Mouse (Mus musculus): ENCODE data around the gene Pde10a. TPM values are rescaled to one million over a fixed set of nuclear protein-coding genes. Genes with fewer than 3 reads are reported as not detected.

Pde10a gene
- polyA plus RNA-seq, 1 experiment, result 3.9 TPM

DNA sequence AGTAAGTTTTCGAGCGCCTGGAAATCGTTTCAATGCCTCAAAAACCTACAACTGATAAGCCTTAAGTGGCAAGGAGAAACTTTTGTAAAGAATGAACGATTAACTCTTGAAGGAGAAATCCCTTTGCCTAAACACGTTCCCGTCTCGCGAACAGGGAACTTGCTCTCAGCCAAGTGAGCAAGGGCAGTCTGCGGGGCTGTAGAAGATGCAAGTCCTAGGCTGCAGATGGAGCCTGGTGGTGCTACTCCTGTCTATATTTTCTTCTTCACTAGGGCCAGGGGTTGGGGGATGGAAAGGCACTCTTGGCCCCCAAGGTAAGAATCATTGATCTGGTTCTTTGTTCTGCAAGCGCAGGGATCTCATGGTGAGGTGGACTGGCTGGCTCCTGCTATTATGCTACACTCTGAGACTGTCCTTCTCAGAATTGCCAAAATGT lies 274.1 kb downstream of the Pde10a start:
- Histone ChIP-seq H3K36me3 (replicated peaks; ENCODE audit: low read length) (no peaks in the 10 kb centered on the region), H3K4me3 (replicated peaks) (peak overlapping the region; percentile 33), H3K9me3 (no peaks in the 10 kb centered on the region), H3K27me3 (replicated peaks) (peaks cover 76% of the 10 kb centered on the region), H3K4me1 (peaks cover 58% of the 10 kb centered on the region)
- TF ChIP-seq GATA1 (IDR thresholded peaks at IDR 0.05; ENCODE audit: borderline replicate concordance, low read length) (no peak), FLI1 (IDR thresholded peaks at IDR 0.05; ENCODE audit: low read length) (no peak)

DNA sequence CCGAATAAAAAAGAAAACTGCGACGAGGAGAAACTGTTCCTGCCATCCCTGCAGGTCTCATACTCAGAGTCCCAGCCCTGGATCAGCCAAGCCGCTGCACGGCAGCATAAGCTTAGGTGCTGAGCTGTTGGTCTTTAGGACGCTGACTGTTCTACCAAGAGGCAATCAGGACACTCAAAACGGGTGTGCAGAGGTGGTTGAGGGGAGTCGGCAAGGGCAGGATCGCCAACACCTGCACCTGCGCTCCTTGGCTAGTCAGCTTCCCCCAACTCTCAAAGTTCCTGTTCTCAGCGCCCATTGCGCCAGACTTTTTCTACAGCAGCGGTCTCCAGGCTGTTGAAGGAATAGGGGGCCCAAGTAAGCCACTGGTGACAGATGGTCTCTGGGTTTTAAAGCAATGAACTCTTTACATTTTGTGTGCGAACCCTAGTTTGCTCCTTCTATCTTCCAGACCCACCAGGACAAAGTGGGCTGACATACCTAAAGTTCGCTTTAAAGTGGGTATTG lies 274.8 kb downstream of the Pde10a start:
- Histone ChIP-seq H3K36me3 (replicated peaks; ENCODE audit: low read length) (no peaks in the 10 kb centered on the region), H3K27me3 (replicated peaks) (peaks cover 78% of the 10 kb centered on the region), H3K4me3 (replicated peaks) (peak overlapping the region; percentile 92), H3K9me3 (no peaks in the 10 kb centered on the region), H3K4me1 (peaks cover 61% of the 10 kb centered on the region)
- TF ChIP-seq GATA1 (IDR thresholded peaks at IDR 0.05; ENCODE audit: borderline replicate concordance, low read length), result no peak
- no peak for TF ChIP-seq FLI1 (IDR thresholded peaks at IDR 0.05; ENCODE audit: low read length)

DNA sequence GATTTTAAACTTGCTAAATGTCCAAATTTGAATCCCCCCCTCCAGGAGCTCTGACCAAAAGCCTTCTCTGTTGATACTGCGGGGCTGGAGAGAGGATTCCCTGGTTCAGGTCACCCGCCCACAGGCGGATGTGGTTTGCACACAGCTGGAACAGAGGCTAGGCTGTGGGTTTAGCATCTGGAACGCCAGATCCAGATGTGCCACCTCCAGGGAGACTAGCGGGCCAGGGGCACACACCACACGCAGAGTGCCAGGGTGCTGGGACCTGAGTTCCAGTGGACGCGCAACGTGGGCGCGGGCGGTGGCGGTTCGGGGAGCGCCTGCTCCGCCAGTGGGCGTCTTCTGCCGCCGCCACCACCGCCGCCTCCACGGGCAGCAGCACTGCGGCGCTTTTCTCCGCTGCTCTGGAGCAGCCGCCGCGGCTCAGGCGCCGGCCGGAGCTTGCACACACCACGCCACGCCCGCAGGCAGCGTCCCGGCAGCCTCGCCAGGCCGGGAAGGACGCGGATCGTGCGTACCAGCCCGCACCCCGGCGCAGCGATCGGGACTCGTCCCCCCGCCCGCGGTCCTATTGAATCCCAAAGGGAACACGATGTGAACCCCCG lies 275.4 kb downstream of the Pde10a start:
- H3K36me3 ChIP-seq (replicated peaks; ENCODE audit: low read length), result no peaks in the 10 kb centered on the region
- H3K4me3 ChIP-seq (replicated peaks), result peak overlapping the region; percentile 92
- peaks cover 80% of the 10 kb centered on the region for H3K27me3 ChIP-seq (replicated peaks)
- TF ChIP-seq GATA1 (IDR thresholded peaks at IDR 0.05; ENCODE audit: borderline replicate concordance, low read length), result no peak
- H3K9me3 ChIP-seq, result no peaks in the 10 kb centered on the region
- H3K4me1 ChIP-seq, result peaks cover 62% of the 10 kb centered on the region

DNA sequence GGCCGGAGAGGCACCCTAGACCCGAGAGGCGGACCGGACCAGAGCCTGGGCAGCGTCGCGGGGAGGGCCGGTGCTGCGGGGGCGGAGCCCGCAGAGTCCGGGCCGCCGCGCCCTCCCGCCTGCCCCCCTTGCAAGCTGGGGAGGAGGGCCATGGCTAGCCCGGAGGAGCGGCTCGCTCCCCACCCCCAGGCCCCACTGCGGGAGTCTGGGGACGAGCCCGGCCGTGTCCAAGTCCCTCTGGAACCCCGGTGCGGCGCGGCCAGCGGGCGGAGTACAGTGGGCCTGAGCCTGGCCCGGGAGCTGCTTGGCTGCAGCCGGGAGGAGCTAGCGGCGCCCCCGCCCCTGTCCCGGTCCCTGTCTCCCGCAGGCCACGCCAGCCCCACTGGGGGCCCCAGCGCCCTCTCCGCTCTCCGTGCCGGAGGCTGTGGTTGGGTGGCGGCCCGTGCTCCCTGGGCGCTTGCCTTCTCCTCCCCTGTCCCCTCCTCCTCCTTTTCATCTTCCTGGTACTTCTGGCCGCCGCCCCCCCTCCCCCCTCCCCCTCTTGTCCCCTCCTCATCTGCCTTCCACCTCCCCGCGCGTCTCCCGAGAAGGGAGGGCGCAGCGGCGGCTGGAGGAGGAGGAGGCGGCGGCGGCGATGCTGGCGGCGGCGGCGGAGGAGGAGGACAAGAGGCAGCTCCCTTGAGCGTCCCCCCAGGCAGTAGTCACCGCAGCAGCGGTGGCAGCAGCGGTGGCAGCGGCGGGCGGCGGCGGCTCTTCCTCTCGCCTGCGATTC lies 276.1 kb downstream of the Pde10a start:
- Histone ChIP-seq H3K9me3 (no peaks in the 10 kb centered on the region), H3K4me1 (peaks cover 62% of the 10 kb centered on the region), H3K36me3 (replicated peaks; ENCODE audit: low read length) (no peaks in the 10 kb centered on the region), H3K4me3 (replicated peaks) (peak overlapping the region; percentile 92), H3K27me3 (replicated peaks) (peaks cover 82% of the 10 kb centered on the region)
- TF ChIP-seq GATA1 (IDR thresholded peaks at IDR 0.05; ENCODE audit: borderline replicate concordance, low read length), result no peak
- TF ChIP-seq FLI1 (IDR thresholded peaks at IDR 0.05; ENCODE audit: low read length), result no peak

DNA sequence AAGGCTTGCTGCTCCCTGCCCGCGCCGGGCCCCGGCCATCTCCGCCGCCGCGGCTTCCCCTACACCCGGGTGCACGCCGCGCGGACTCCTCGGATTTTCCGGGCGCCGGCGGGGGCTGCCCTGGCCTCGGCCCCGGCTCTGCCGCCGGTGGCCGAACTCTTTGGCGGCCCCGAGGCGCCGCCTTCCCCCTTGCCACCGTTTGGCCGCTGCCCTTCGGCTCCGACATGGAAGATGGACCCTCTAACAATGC lies 276.6 kb downstream of the Pde10a start:
- no peak for TF ChIP-seq FLI1 (IDR thresholded peaks at IDR 0.05; ENCODE audit: low read length)
- no peak for TF ChIP-seq GATA1 (IDR thresholded peaks at IDR 0.05; ENCODE audit: borderline replicate concordance, low read length)
- peaks cover 86% of the 10 kb centered on the region for H3K27me3 ChIP-seq (replicated peaks)
- no peaks in the 10 kb centered on the region for H3K36me3 ChIP-seq (replicated peaks; ENCODE audit: low read length)
- no peaks in the 10 kb centered on the region for H3K9me3 ChIP-seq
- H3K4me3 ChIP-seq (replicated peaks), result peak overlapping the region; percentile 92
- H3K4me1 ChIP-seq, result peaks cover 67% of the 10 kb centered on the region

DNA sequence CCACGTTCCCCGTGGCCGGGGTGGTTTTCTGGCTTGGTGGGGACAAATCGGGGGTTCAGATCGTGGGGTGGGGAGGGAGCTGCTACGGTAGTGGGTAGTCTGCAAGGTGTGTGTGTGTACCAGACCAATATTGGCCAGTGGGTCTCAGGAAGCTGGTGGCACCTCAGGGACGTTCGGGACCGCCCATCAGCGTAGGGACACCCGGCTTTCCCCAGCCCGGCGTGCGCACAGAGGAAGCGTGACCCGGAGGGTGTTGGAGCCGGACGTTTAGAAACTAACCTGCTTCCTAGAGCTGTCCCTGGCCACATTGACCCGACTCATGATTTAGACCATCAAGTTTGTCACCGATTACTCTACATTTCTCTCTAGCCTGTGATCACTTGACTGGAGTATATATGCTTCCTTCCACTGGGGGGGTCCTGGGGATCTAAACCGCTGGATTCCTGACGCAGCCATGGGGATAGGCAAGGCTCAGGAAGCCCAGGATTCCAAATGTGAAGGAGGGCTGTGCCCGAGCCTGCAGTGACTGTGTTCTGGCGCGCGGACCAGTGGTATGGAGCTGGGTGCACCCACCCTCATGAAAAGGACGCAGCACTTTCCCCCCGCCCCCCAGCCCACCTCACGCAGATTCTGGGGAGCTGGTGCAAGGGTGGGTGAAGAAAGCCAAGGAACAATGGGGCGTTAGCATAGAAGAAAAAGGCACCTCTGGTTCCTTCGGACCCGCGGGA lies 277.2 kb downstream of the Pde10a start:
- Histone ChIP-seq H3K9me3 (no peaks in the 10 kb centered on the region), H3K27me3 (replicated peaks) (peaks cover 91% of the 10 kb centered on the region), H3K4me3 (replicated peaks) (peak overlapping the region; percentile 92), H3K4me1 (peaks cover 71% of the 10 kb centered on the region), H3K36me3 (replicated peaks; ENCODE audit: low read length) (no peaks in the 10 kb centered on the region)
- no peak for TF ChIP-seq FLI1 (IDR thresholded peaks at IDR 0.05; ENCODE audit: low read length)

DNA sequence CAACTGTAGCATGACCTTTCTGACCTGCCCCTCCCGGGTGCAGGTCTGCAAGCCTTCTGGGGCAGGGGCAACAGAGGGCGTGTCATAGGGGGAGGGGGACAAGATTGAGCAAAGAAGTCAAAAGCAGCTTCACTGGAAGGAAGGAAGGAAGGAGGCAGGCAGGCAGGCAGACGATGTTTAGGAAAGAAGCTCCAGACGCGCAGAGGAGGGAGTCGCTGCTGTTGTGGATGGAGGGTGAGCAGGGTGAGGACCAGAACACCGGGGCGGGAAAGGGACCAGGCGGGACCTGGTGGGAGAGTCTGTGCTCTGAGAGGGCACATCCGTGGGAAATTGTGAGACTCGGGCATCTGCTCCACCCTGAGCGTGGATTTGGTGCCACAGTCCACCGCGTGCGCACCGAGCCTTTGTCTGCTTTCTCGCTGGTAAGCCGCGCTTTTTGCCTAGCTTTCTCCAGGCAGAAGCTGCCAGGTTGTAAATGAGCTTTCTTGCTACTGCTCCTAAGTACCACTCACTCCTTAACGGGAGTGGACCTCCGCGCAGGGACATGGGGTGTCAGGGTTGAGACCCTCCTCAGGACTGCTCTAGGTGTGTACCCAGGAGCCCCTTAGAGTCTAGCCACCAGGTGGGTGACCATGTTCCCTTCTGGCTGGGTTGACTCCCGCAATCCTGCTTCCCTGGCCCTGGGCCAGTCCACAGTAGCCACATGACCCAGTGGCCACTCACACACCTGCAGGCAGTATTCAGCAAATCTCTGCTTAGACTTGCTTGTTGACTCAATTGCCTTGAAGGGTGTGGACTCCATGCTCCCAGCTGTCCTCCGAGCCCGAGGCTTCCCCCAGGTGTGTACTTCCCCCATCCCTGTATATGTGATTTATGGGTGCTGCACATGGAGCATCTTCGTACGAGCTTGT lies 278.0 kb downstream of the Pde10a start:
- Histone ChIP-seq H3K4me3 (replicated peaks) (peak overlapping the region; percentile 92), H3K36me3 (replicated peaks; ENCODE audit: low read length) (no peaks in the 10 kb centered on the region), H3K27me3 (replicated peaks) (peaks cover 90% of the 10 kb centered on the region), H3K4me1 (peaks cover 70% of the 10 kb centered on the region), H3K9me3 (no peaks in the 10 kb centered on the region)
- TF ChIP-seq GATA1 (IDR thresholded peaks at IDR 0.05; ENCODE audit: borderline replicate concordance, low read length), result no peak
- TF ChIP-seq FLI1 (IDR thresholded peaks at IDR 0.05; ENCODE audit: low read length), result no peak

GRCm38 (mm10) chr17:8807345-8807744 lies 282.2 kb downstream of the Pde10a start:
- H3K4me1 ChIP-seq, result peaks cover 40% of the 10 kb centered on the region

GRCm38 (mm10) chr17:8809771-8810170 lies 284.6 kb downstream of the Pde10a start:
- H3K9me3 ChIP-seq, result no peaks in the 10 kb centered on the region
- H3K4me1 ChIP-seq, result peaks cover 50% of the 10 kb centered on the region
- H3K4me3 ChIP-seq (replicated peaks), result no peak overlapping the region
- H3K36me3 ChIP-seq (replicated peaks; ENCODE audit: low read length), result no peaks in the 10 kb centered on the region
- peaks cover 43% of the 10 kb centered on the region for H3K27me3 ChIP-seq (replicated peaks)
- TF ChIP-seq GATA1 (IDR thresholded peaks at IDR 0.05; ENCODE audit: borderline replicate concordance, low read length) (no peak), FLI1 (IDR thresholded peaks at IDR 0.05; ENCODE audit: low read length) (no peak)

More at GRCm38 (mm10) chr17:8807345-8807744, 282.2 kb downstream of the Pde10a start:
- TF ChIP-seq FLI1 (IDR thresholded peaks at IDR 0.05; ENCODE audit: low read length), result no peak
- no peak for TF ChIP-seq GATA1 (IDR thresholded peaks at IDR 0.05; ENCODE audit: borderline replicate concordance, low read length)
- Histone ChIP-seq H3K4me3 (replicated peaks) (peak overlapping the region; percentile 12), H3K36me3 (replicated peaks; ENCODE audit: low read length) (no peaks in the 10 kb centered on the region), H3K27me3 (replicated peaks) (peaks cover 67% of the 10 kb centered on the region), H3K9me3 (no peaks in the 10 kb centered on the region)

Measured in megakaryocyte, embryonic 14.5 days (primary cell).